In genomic region chr7:133889986-133890385, GRCm38 (mm10) we compare ENCODE assay signal across 28 mouse cellular contexts.
"Had no signal": no experiment of that assay in that cellular context is flagged by ENCODE, and none has a peak within 500 bp of the region (broad histone marks: within the 10 kb centered on the region; RNA-seq: fewer than 3 reads in every experiment).

No protein-coding gene starts in this region.

- H3K27ac ChIP-seq: heart, adult 2 months; heart, embryonic 10.5 days; heart, embryonic 13.5 days; heart, embryonic 15.5 days; hindbrain, embryonic 10.5 days; hindbrain, embryonic 12.5 days; hindbrain, embryonic 13.5 days; hindbrain, embryonic 14.5 days; hindbrain, embryonic 15.5 days; hindbrain, postnatal 0 days; intestine, embryonic 15.5 days; kidney, embryonic 15.5 days; kidney, postnatal 0 days; layer of hippocampus, adult 2 months had no signal

- ATAC-seq: hindbrain, embryonic 16.5 days; hindbrain, postnatal 0 days; inflammation-experienced regulatory T-cells, adult 6 months; intestine, embryonic 15.5 days; intestine, postnatal 0 days had no signal

- DNase-seq: kidney, adult 11 months; kidney, adult 18-20 months; kidney, adult 8-10 months; kidney, adult 9 months; kidney, postnatal 14 days; kidney, postnatal 25 days; kidney, postnatal 4 days; layer of hippocampus, adult 9-11 months; layer of hippocampus, postnatal 36 days had no signal

- H3K4me3 ChIP-seq: heart, adult 2 months; heart, embryonic 10.5 days; heart, embryonic 12.5 days; heart, embryonic 13.5 days; heart, embryonic 15.5 days; hindbrain, embryonic 10.5 days; hindbrain, embryonic 12.5 days; hindbrain, embryonic 13.5 days; hindbrain, embryonic 15.5 days; intestine, embryonic 15.5 days; kidney, embryonic 15.5 days; layer of hippocampus, adult 2 months had no signal

- H3K4me1 ChIP-seq: hindbrain, embryonic 10.5 days; hindbrain, embryonic 12.5 days; hindbrain, embryonic 13.5 days; hindbrain, embryonic 15.5 days; intestine, embryonic 15.5 days; kidney, embryonic 15.5 days had no signal

- H3K9me3 ChIP-seq: heart, embryonic 10.5 days; heart, embryonic 12.5 days; heart, embryonic 13.5 days; heart, embryonic 15.5 days; hindbrain, embryonic 10.5 days; hindbrain, embryonic 12.5 days; hindbrain, embryonic 13.5 days; hindbrain, embryonic 15.5 days; intestine, embryonic 15.5 days; kidney, embryonic 15.5 days had no signal

- H3K9ac ChIP-seq: heart, embryonic 12.5 days; heart, embryonic 13.5 days; heart, embryonic 15.5 days; hindbrain, embryonic 12.5 days; hindbrain, embryonic 13.5 days; hindbrain, embryonic 14.5 days; hindbrain, embryonic 15.5 days; intestine, embryonic 15.5 days; kidney, embryonic 15.5 days had no signal

- H3K27me3 ChIP-seq: heart, embryonic 12.5 days; heart, embryonic 13.5 days; heart, embryonic 15.5 days; hindbrain, embryonic 12.5 days; hindbrain, embryonic 13.5 days; hindbrain, embryonic 15.5 days; intestine, embryonic 15.5 days; kidney, embryonic 15.5 days had no signal

- H3K36me3 ChIP-seq: heart, embryonic 12.5 days; heart, embryonic 13.5 days; heart, embryonic 15.5 days; hindbrain, embryonic 10.5 days; hindbrain, embryonic 12.5 days; hindbrain, embryonic 13.5 days; hindbrain, embryonic 15.5 days; intestine, embryonic 15.5 days; kidney, embryonic 15.5 days had no signal

- H3K4me2 ChIP-seq: heart, embryonic 11.5 days; heart, embryonic 12.5 days; heart, embryonic 13.5 days; heart, embryonic 15.5 days; hindbrain, embryonic 12.5 days; hindbrain, embryonic 13.5 days; hindbrain, embryonic 14.5 days; hindbrain, embryonic 15.5 days; intestine, embryonic 15.5 days; kidney, embryonic 15.5 days had no signal
